Comparison of ENCODE assay signal across 13 mouse cellular contexts in genomic region chr1:64732161-64732560, GRCm38 (mm10). TPM values are rescaled to one million over a fixed set of nuclear protein-coding genes. Genes with fewer than 3 reads are reported as not detected.
DNase-seq lines count a peak whose midpoint lies in the region; ATAC-seq and TF ChIP-seq lines count a peak whose summit lies in the region.
"Had no signal": no experiment of that assay in that cellular context is flagged by ENCODE, and none has a peak within 500 bp of the region (broad histone marks: within the 10 kb centered on the region; RNA-seq: fewer than 3 reads in every experiment).

No protein-coding gene starts in this region.

- TF ChIP-seq CTCF in layer of hippocampus, adult 2 months (conservative IDR thresholded peaks at IDR 0.05) = no peak

- peaks cover 62% of the 10 kb centered on the region for H3K4me1 ChIP-seq in erythroblast, embryonic 14.5 days (ENCODE audit: control insufficient read depth)
- peaks cover 30% of the 10 kb centered on the region for H3K4me1 ChIP-seq in midbrain, embryonic 15.5 days
- peaks cover 56% of the 10 kb centered on the region for H3K4me1 ChIP-seq in midbrain, embryonic 10.5 days
- peaks cover 45% of the 10 kb centered on the region for H3K4me1 ChIP-seq in liver, embryonic 11.5 days (replicated peaks; ENCODE audit: control insufficient read depth, insufficient read depth, low read length)

- H3K27ac ChIP-seq in midbrain, embryonic 15.5 days = no peak overlapping the region
- no peak overlapping the region for H3K27ac ChIP-seq in midbrain, embryonic 10.5 days (replicated peaks)
- peak overlapping the region; percentile 1; the same call in 1 of the 2 replicates for H3K27ac ChIP-seq in liver, embryonic 11.5 days (ENCODE audit: low read depth, low read length)
- H3K27ac ChIP-seq in layer of hippocampus, adult 2 months = no peak overlapping the region
- H3K27ac ChIP-seq: kidney, postnatal 0 days had no signal

- H3K9ac ChIP-seq in midbrain, embryonic 15.5 days = no peak overlapping the region
- H3K9ac ChIP-seq in liver, embryonic 11.5 days (ENCODE audit: low read depth, low read length) = peak overlapping the region; percentile 26; the same call in 1 of the 2 replicates

- H3K4me3 ChIP-seq in erythroblast, embryonic 14.5 days (replicated peaks) = peak overlapping the region; percentile 87
- H3K4me3 ChIP-seq in midbrain, embryonic 15.5 days = no peak overlapping the region
- no peak overlapping the region for H3K4me3 ChIP-seq in midbrain, embryonic 10.5 days
- H3K4me3 ChIP-seq in liver, embryonic 11.5 days (ENCODE audit: low read depth, low read length) = peak overlapping the region; percentile 65
- no peak overlapping the region for H3K4me3 ChIP-seq in layer of hippocampus, adult 2 months

- WGBS in midbrain, embryonic 15.5 days = 48% methylated on average over 10 of the region's 10 CpGs
- 34% methylated on average over 10 of the region's 10 CpGs for WGBS in midbrain, embryonic 10.5 days
- WGBS in liver, embryonic 11.5 days = 33% methylated on average over 10 of the region's 10 CpGs

- no peak for DNase-seq in midbrain, embryonic 10.5 days (ENCODE audit: low spot score)
- DNase-seq in liver, embryonic 11.5 days (ENCODE audit: low spot score) = no peak
- no peak for DNase-seq in layer of hippocampus, adult 2 months (ENCODE audit: low spot score in 2 of 2)
- DNase-seq in thymus, postnatal 10 days (ENCODE audit: low spot score in 2 of 2) = no peak
- DNase-seq: adrenal gland, adult 8-10 months; heart, adult 18-20 months; left cerebral cortex, postnatal 4 days; thymus, adult 2 months had no signal

- peaks cover 82% of the 10 kb centered on the region for H3K36me3 ChIP-seq in erythroblast, embryonic 14.5 days (ENCODE audit: control insufficient read depth)
- H3K36me3 ChIP-seq in midbrain, embryonic 15.5 days (replicated peaks) = no peaks in the 10 kb centered on the region
- no peaks in the 10 kb centered on the region for H3K36me3 ChIP-seq in midbrain, embryonic 10.5 days
- peaks cover 2% of the 10 kb centered on the region; the same call in 1 of the 2 replicates for H3K36me3 ChIP-seq in liver, embryonic 11.5 days (ENCODE audit: control insufficient read depth, insufficient read depth, low read length)

- peaks cover 9% of the 10 kb centered on the region for H3K27me3 ChIP-seq in erythroblast, embryonic 14.5 days (ENCODE audit: control insufficient read depth)
- H3K27me3 ChIP-seq in midbrain, embryonic 15.5 days (replicated peaks) = peaks cover 38% of the 10 kb centered on the region
- H3K27me3 ChIP-seq in midbrain, embryonic 10.5 days (ENCODE audit: low read depth, poor library complexity, severe bottlenecking) = peaks cover 61% of the 10 kb centered on the region
- H3K27me3 ChIP-seq in liver, embryonic 11.5 days (replicated peaks; ENCODE audit: control insufficient read depth, insufficient read depth, low read length) = peaks cover 12% of the 10 kb centered on the region

- 0 out of 2 replicates have a peak overlapping the region, but pooled peaks have one; percentile 0 for H3K4me2 ChIP-seq in midbrain, embryonic 15.5 days
- H3K4me2 ChIP-seq in liver, embryonic 11.5 days = peak overlapping the region; percentile 100

- no peak for ATAC-seq in erythroblast, adult 5-6 weeks (replicated peaks; ENCODE audit: low FRiP score, poor library complexity, severe bottlenecking)
- no peak for ATAC-seq in midbrain, embryonic 15.5 days (replicated peaks)
- ATAC-seq in liver, embryonic 11.5 days (replicated peaks; ENCODE audit: low FRiP score) = no peak
- ATAC-seq in granulocyte monocyte progenitor cell, adult 5-6 weeks (replicated peaks; ENCODE audit: poor library complexity, severe bottlenecking) = no peak

- H3K9me3 ChIP-seq in erythroblast, embryonic 14.5 days (ENCODE audit: control insufficient read depth, low read length) = no peaks in the 10 kb centered on the region
- H3K9me3 ChIP-seq in midbrain, embryonic 15.5 days = no peaks in the 10 kb centered on the region
- no peaks in the 10 kb centered on the region for H3K9me3 ChIP-seq in midbrain, embryonic 10.5 days (replicated peaks)
- H3K9me3 ChIP-seq in liver, embryonic 11.5 days (ENCODE audit: control insufficient read depth, low read length) = no peaks in the 10 kb centered on the region

RNA-seq across cellular contexts. Expression of gene Fzd5, which starts 5.4 kb away (rescaled TPM):
- 1.3 and 2.3 TPM in 2 replicates for polyA plus RNA-seq in erythroblast, embryonic 14.5 days (2012)
- total RNA-seq in erythroblast, adult 5-6 weeks (2015; ENCODE audit: low replicate concordance) = 2.7 and 5.0 TPM in 2 replicates
- 4.3 and 5.4 TPM in 2 replicates for total RNA-seq in erythroblast, adult 5-6 weeks (2017; ENCODE audit: low replicate concordance)
- 0.45 and 0.50 TPM in 2 replicates for polyA plus RNA-seq in midbrain, embryonic 15.5 days (2015; fragmentation: Nextera tagmentation; extraction: Ambion mirVana)
- 0.36 and 0.79 TPM in 2 replicates for polyA plus RNA-seq in midbrain, embryonic 10.5 days (2016; fragmentation: Nextera tagmentation; extraction: Ambion mirVana)
- 2.2 and 2.7 TPM in 2 replicates for polyA plus RNA-seq in liver, embryonic 11.5 days (2014; fragmentation: Nextera tagmentation; extraction: Ambion mirVana)
- total RNA-seq in layer of hippocampus, adult 2 months (2021) = 1 to 10 TPM in 1 of 2 experiments, under 1 TPM in 1; 0.93 to 1.3 TPM
- 1.2 and 1.6 TPM in 2 replicates for total RNA-seq in granulocyte monocyte progenitor cell, adult 5-6 weeks (2014; fragmentation: Nextera tagmentation)
- total RNA-seq in granulocyte monocyte progenitor cell, adult 5-6 weeks (2017) = 1.1 and 1.2 TPM in 2 replicates

RNA-seq across cellular contexts. Expression of gene Ccnyl1, which starts 41.9 kb away (rescaled TPM):
- polyA plus RNA-seq in erythroblast, embryonic 14.5 days (2012) = 0.76 and 1.3 TPM in 2 replicates
- 2.5 and 2.9 TPM in 2 replicates for total RNA-seq in erythroblast, adult 5-6 weeks (2015; ENCODE audit: low replicate concordance)
- 1.4 and 6.6 TPM in 2 replicates for total RNA-seq in erythroblast, adult 5-6 weeks (2017; ENCODE audit: low replicate concordance)
- polyA plus RNA-seq in midbrain, embryonic 15.5 days (2015; fragmentation: Nextera tagmentation; extraction: Ambion mirVana) = 5.6 and 5.8 TPM in 2 replicates
- polyA plus RNA-seq in midbrain, embryonic 10.5 days (2016; fragmentation: Nextera tagmentation; extraction: Ambion mirVana) = 6.4 and 6.5 TPM in 2 replicates
- polyA plus RNA-seq in liver, embryonic 11.5 days (2014; fragmentation: Nextera tagmentation; extraction: Ambion mirVana) = 3.4 and 4.7 TPM in 2 replicates
- total RNA-seq in layer of hippocampus, adult 2 months (2021) = 10 to 100 TPM; 12.9 to 14.8 TPM
- total RNA-seq in granulocyte monocyte progenitor cell, adult 5-6 weeks (2014; fragmentation: Nextera tagmentation) = 7.6 and 7.8 TPM in 2 replicates
- 5.1 and 7.6 TPM in 2 replicates for total RNA-seq in granulocyte monocyte progenitor cell, adult 5-6 weeks (2017)

Comparison
In these comparisons a context has a peak if more than half of its experiments do, and no peak if none do; other contexts are left out.
1. H3K4me3 ChIP-seq: peak in erythroblast, embryonic 14.5 days (single experiment) and liver, embryonic 11.5 days (single experiment); none in midbrain, embryonic 15.5 days (single experiment), midbrain, embryonic 10.5 days (single experiment) and layer of hippocampus, adult 2 months (single experiment).